Mouse (Mus musculus) embryonic fibroblast, embryonic 13.5 days (primary cell): Measurements from ENCODE around the gene Ppp1r1b.

ENCODE experiments used
- CTCF ChIP-seq: IDR thresholded peaks from 2 replicates; pipeline ENCODE4 v1.5.1; 2011; ENCODE audit warnings: mild to moderate bottlenecking, control low read depth, low read length, moderate library complexity, borderline replicate concordance; ENCODE audit not compliant: insufficient read depth
- POLR2A ChIP-seq: IDR thresholded peaks from 2 replicates; pipeline ENCODE4 v1.6.1; 2011; ENCODE audit warnings: low read depth, mild to moderate bottlenecking, control low read depth, low read length, moderate library complexity

GRCm38 (mm10) chr11:98400816-98401215 is 52.6 kb downstream of the Ppp1r1b start:
- no peak for TF ChIP-seq CTCF
- TF ChIP-seq POLR2A = no peak
